In the genomic region with DNA sequence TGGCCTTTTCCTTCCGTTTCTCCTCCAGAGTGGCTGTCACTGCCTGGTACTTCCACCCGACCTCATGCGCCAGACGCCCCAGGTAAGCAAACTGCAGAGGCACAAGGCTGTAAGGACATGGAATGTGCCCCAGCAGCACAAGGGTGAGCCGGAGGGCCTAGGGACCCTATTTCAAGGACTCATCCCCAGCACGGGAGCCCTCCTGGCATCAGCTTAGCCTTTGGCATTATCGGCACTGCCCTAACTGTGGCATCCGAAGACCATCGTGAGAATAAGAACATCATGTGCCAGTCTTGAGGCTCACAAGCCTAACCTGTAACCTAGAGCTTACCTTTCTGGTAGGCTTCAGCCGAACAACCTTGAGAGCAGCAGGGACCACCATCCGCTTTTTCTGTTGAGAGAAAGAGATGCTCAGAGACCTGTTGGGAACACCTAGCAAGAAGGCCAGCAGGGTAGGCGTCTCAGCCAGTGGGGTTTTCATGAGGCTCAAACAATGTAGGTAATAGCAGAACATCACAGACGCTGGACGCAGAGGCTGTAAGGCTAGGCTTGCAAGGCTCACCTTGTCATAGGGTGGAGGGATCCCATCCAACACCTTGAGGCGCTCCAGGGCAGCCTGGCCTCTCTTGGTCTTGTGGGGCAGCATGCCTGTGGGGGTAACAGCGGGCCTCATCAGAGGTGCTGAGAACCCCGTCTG, we compare ENCODE assay signal across 8 mouse cellular contexts. TPM values are rescaled to one million over a fixed set of nuclear protein-coding genes. Genes with fewer than 3 reads are reported as not detected.
A peak's percentile ranks its signal among the peaks of the same experiment; 100 is the strongest.
DNase-seq lines count a peak whose midpoint lies in the region; ATAC-seq and TF ChIP-seq lines count a peak whose summit lies in the region.

No protein-coding gene starts in this region.

- peaks cover 50% of the 10 kb centered on the region for H3K36me3 ChIP-seq in heart, embryonic 10.5 days
- H3K36me3 ChIP-seq in ES-E14 (ENCODE audit: control insufficient read depth, insufficient read depth, low read length, poor library complexity, severe bottlenecking): peaks cover 57% of the 10 kb centered on the region
- H3K36me3 ChIP-seq in hindbrain, embryonic 12.5 days: peaks cover 42% of the 10 kb centered on the region
- H3K36me3 ChIP-seq in midbrain, embryonic 11.5 days (ENCODE audit: control insufficient read depth, insufficient read depth, low read length): peaks cover 39% of the 10 kb centered on the region

- in situ Hi-C loops in ES-E14 (cut with MboI; ENCODE audit: low sequenced_read_pairs in 2 of 2, unreplicated experiment in 2 of 2): no loop called here

- peaks cover 50% of the 10 kb centered on the region for H3K4me1 ChIP-seq in heart, embryonic 10.5 days
- peaks cover 0 to 12% of the 10 kb centered on the region in 2 experiments; a peak in 1 of 4 replicates for H3K4me1 ChIP-seq in ES-E14 (ENCODE audit: control insufficient read depth in 2 of 2, insufficient read depth in 2 of 2, low read length in 2 of 2, poor library complexity in 1 of 2)
- peaks cover 51% of the 10 kb centered on the region for H3K4me1 ChIP-seq in hindbrain, embryonic 12.5 days
- H3K4me1 ChIP-seq in midbrain, embryonic 11.5 days (ENCODE audit: control insufficient read depth, insufficient read depth, low read length): peaks cover 33% of the 10 kb centered on the region

- no peak for ATAC-seq in hindbrain, embryonic 12.5 days (ENCODE audit: low FRiP score)
- no peak for ATAC-seq in midbrain, embryonic 11.5 days (ENCODE audit: low FRiP score)

- 77% methylated on average over 17 of the region's 17 CpGs for WGBS in heart, embryonic 10.5 days
- 77% methylated on average over 17 of the region's 17 CpGs for WGBS in hindbrain, embryonic 12.5 days
- WGBS in midbrain, embryonic 11.5 days: 82% methylated on average over 17 of the region's 17 CpGs

- H3K9ac ChIP-seq in ES-E14 (ENCODE audit: insufficient read depth, low read depth, low read length, poor library complexity, severe bottlenecking): peak overlapping the region; percentile 100
- peak overlapping the region; percentile 98 for H3K9ac ChIP-seq in hindbrain, embryonic 12.5 days
- peak overlapping the region; percentile 100 for H3K9ac ChIP-seq in midbrain, embryonic 11.5 days (ENCODE audit: low read length)

- H3K27ac ChIP-seq in heart, embryonic 10.5 days: peak overlapping the region; percentile 100
- H3K27ac ChIP-seq in ES-E14 (ENCODE audit: insufficient read depth, low read depth, low read length, poor library complexity, severe bottlenecking): peak overlapping the region; percentile 96
- peak overlapping the region; percentile 88 for H3K27ac ChIP-seq in hindbrain, embryonic 12.5 days
- peak overlapping the region; percentile 16; the same call in 1 of the 2 replicates for H3K27ac ChIP-seq in midbrain, embryonic 11.5 days (ENCODE audit: low read depth, low read length)

- intact Hi-C loops in heart, postnatal 14 days (cut with DNase I): no loop called here
- intact Hi-C loops in left cerebral cortex, postnatal 14 days (cut with DNase I): no loop called here

- H3K27me3 ChIP-seq in heart, embryonic 10.5 days (ENCODE audit: insufficient read depth, poor library complexity, severe bottlenecking): no peaks in the 10 kb centered on the region
- H3K27me3 ChIP-seq in hindbrain, embryonic 12.5 days: no peaks in the 10 kb centered on the region
- H3K27me3 ChIP-seq in midbrain, embryonic 11.5 days (ENCODE audit: control insufficient read depth, insufficient read depth, low read length): no peaks in the 10 kb centered on the region

- H3K9me3 ChIP-seq in heart, embryonic 10.5 days: no peaks in the 10 kb centered on the region
- no peaks in the 10 kb centered on the region for H3K9me3 ChIP-seq in ES-E14 (ENCODE audit: control insufficient read depth, insufficient read depth, low read depth, low read length)
- no peaks in the 10 kb centered on the region for H3K9me3 ChIP-seq in hindbrain, embryonic 12.5 days (replicated peaks)
- no peaks in the 10 kb centered on the region for H3K9me3 ChIP-seq in midbrain, embryonic 11.5 days (ENCODE audit: control insufficient read depth, low read length)

- H3K4me3 ChIP-seq in heart, embryonic 10.5 days: peak overlapping the region; percentile 97
- peak overlapping the region; percentile 80 to 99 for H3K4me3 ChIP-seq in ES-E14 (ENCODE audit: insufficient read depth in 1 of 2, low read depth in 1 of 2, low read length in 2 of 2, poor library complexity in 1 of 2, severe bottlenecking in 1 of 2)
- H3K4me3 ChIP-seq in hindbrain, embryonic 12.5 days: peak overlapping the region; percentile 87
- H3K4me3 ChIP-seq in midbrain, embryonic 11.5 days (ENCODE audit: low read depth, low read length): peak overlapping the region; percentile 13

- no peak for DNase-seq in heart, embryonic 10.5 days (ENCODE audit: low spot score)
- no peak for DNase-seq in heart, postnatal 14 days
- no peak for DNase-seq in ES-E14 (ENCODE audit: low read depth, low spot score)
- no peak for DNase-seq in midbrain, embryonic 11.5 days (ENCODE audit: low spot score, missing footprints)
- DNase-seq in left cerebral cortex, adult 11 months (ENCODE audit: low spot score): no peak
- no peak for DNase-seq in frontal cortex, postnatal 14 days (ENCODE audit: low spot score in 2 of 2)
- DNase-seq in left cerebral cortex, postnatal 14 days (ENCODE audit: low spot score in 2 of 2): no peak

- H3K4me2 ChIP-seq in hindbrain, embryonic 12.5 days (replicated peaks): peak overlapping the region; percentile 97
- peak overlapping the region; percentile 64 for H3K4me2 ChIP-seq in midbrain, embryonic 11.5 days

TF ChIP-seq in ES-E14, 5 proteins besides CTCF, POLR2A, EP300 and RAD21:
- no peak for TF ChIP-seq HCFC1 (IDR thresholded peaks at IDR 0.05; ENCODE audit: borderline replicate concordance, insufficient read depth, low read length)
- TF ChIP-seq ZNF384 (IDR thresholded peaks at IDR 0.05; ENCODE audit: low read depth, low read length): no peak
- no peak for TF ChIP-seq CHD2 (IDR thresholded peaks at IDR 0.05; ENCODE audit: low read depth, low read length)
- TF ChIP-seq MAFK (IDR thresholded peaks at IDR 0.05; ENCODE audit: insufficient read depth, low read depth, low read length): no peak
- no peak for TF ChIP-seq ZC3H11A (IDR thresholded peaks at IDR 0.05; ENCODE audit: borderline replicate concordance, low read depth, low read length)

RNA-seq across cellular contexts. Expression of gene Rps11, which starts 2.1 kb away (rescaled TPM):
- polyA plus RNA-seq in heart, embryonic 10.5 days (2016; fragmentation: Nextera tagmentation; extraction: Ambion mirVana): 1,266 and 1,534 TPM in 2 replicates
- 100 to 1,000 TPM; 582 to 636 TPM for total RNA-seq in heart, postnatal 14 days (2021)
- total RNA-seq in ES-E14 (2012; rRNA removed): 1,746 and 1,854 TPM in 2 replicates
- 982 and 1,135 TPM in 2 replicates for polyA plus RNA-seq in hindbrain, embryonic 12.5 days (2016; fragmentation: Nextera tagmentation; extraction: Ambion mirVana)
- 1,376 and 1,392 TPM in 2 replicates for polyA plus RNA-seq in midbrain, embryonic 11.5 days (2014; fragmentation: Nextera tagmentation; extraction: Ambion mirVana)
- 100 to 1,000 TPM; 402 to 406 TPM for total RNA-seq in left cerebral cortex, postnatal 14 days (2021)

RNA-seq across cellular contexts. Expression of gene Rpl13a, which starts 2.3 kb away (rescaled TPM):
- polyA plus RNA-seq in heart, embryonic 10.5 days (2016; fragmentation: Nextera tagmentation; extraction: Ambion mirVana): 873 and 1,060 TPM in 2 replicates
- 100 to 1,000 TPM; 573 to 686 TPM for total RNA-seq in heart, postnatal 14 days (2021)
- total RNA-seq in ES-E14 (2012; rRNA removed): 3,971 and 5,136 TPM in 2 replicates
- polyA plus RNA-seq in hindbrain, embryonic 12.5 days (2016; fragmentation: Nextera tagmentation; extraction: Ambion mirVana): 977 and 1,019 TPM in 2 replicates
- polyA plus RNA-seq in midbrain, embryonic 11.5 days (2014; fragmentation: Nextera tagmentation; extraction: Ambion mirVana): 1,212 and 1,290 TPM in 2 replicates
- 100 to 1,000 TPM; 608 to 639 TPM for total RNA-seq in left cerebral cortex, postnatal 14 days (2021)

RNA-seq across cellular contexts. Expression of gene Gm45713, which starts 9.7 kb away (rescaled TPM):
- 0.36 and 0.58 TPM in 2 replicates for polyA plus RNA-seq in heart, embryonic 10.5 days (2016; fragmentation: Nextera tagmentation; extraction: Ambion mirVana)
- under 1 TPM in 1 of 2 experiments, not detected in 1; 0.45 TPM for total RNA-seq in heart, postnatal 14 days (2021)
- total RNA-seq in ES-E14 (2012; rRNA removed): 0.36 and 0.90 TPM in 2 replicates
- 0.31 TPM in 1 of 2 replicates, not detected in the other for polyA plus RNA-seq in hindbrain, embryonic 12.5 days (2016; fragmentation: Nextera tagmentation; extraction: Ambion mirVana)
- 0.17 and 0.60 TPM in 2 replicates for polyA plus RNA-seq in midbrain, embryonic 11.5 days (2014; fragmentation: Nextera tagmentation; extraction: Ambion mirVana)
- total RNA-seq in left cerebral cortex, postnatal 14 days (2021): not detected

RNA-seq across cellular contexts. Expression of gene Flt3l, which starts 9.9 kb away (rescaled TPM):
- polyA plus RNA-seq in heart, embryonic 10.5 days (2016; fragmentation: Nextera tagmentation; extraction: Ambion mirVana): 2.5 and 3.1 TPM in 2 replicates
- total RNA-seq in heart, postnatal 14 days (2021): 1 to 10 TPM; 4.3 to 5.8 TPM
- total RNA-seq in ES-E14 (2012; rRNA removed): 1.8 and 1.9 TPM in 2 replicates
- polyA plus RNA-seq in hindbrain, embryonic 12.5 days (2016; fragmentation: Nextera tagmentation; extraction: Ambion mirVana): 0.52 and 1.6 TPM in 2 replicates
- 0.40 and 0.97 TPM in 2 replicates for polyA plus RNA-seq in midbrain, embryonic 11.5 days (2014; fragmentation: Nextera tagmentation; extraction: Ambion mirVana)
- total RNA-seq in left cerebral cortex, postnatal 14 days (2021): 1 to 10 TPM; 2.4 to 3.2 TPM

RNA-seq across cellular contexts. Expression of gene Fcgrt, which starts 22.6 kb away (rescaled TPM):
- 7.8 and 10.2 TPM in 2 replicates for polyA plus RNA-seq in heart, embryonic 10.5 days (2016; fragmentation: Nextera tagmentation; extraction: Ambion mirVana)
- 10 to 100 TPM; 72.0 to 76.7 TPM for total RNA-seq in heart, postnatal 14 days (2021)
- 10.6 and 15.1 TPM in 2 replicates for total RNA-seq in ES-E14 (2012; rRNA removed)
- 20.2 and 21.0 TPM in 2 replicates for polyA plus RNA-seq in hindbrain, embryonic 12.5 days (2016; fragmentation: Nextera tagmentation; extraction: Ambion mirVana)
- 16.1 and 18.3 TPM in 2 replicates for polyA plus RNA-seq in midbrain, embryonic 11.5 days (2014; fragmentation: Nextera tagmentation; extraction: Ambion mirVana)
- 10 to 100 TPM; 21.0 to 22.8 TPM for total RNA-seq in left cerebral cortex, postnatal 14 days (2021)

Comparison
In these comparisons a context has a peak if more than half of its experiments do, and no peak if none do; other contexts are left out.
1. H3K27ac ChIP-seq: peak in every context shown above with its lines; median percentile 100 in heart, embryonic 10.5 days; 96 in ES-E14; 88 in hindbrain, embryonic 12.5 days; 16 in midbrain, embryonic 11.5 days.
2. H3K4me3 ChIP-seq: peak in every context shown above with its lines; median percentile 97 in heart, embryonic 10.5 days; 90 in ES-E14; 87 in hindbrain, embryonic 12.5 days; 13 in midbrain, embryonic 11.5 days.